Mouse (Mus musculus) midbrain, embryonic 11.5 days (tissue): ENCODE measurements around the gene Bpgm. TPM values are rescaled to one million over a fixed set of nuclear protein-coding genes. Genes with fewer than 3 reads are reported as not detected.

Experiments used
- ATAC-seq: fragments of 200-750 bp; cut with Nextera tagmentation; 2 replicates; pipeline ENCODE4 v1.8.0; 2017; ENCODE audit warnings: moderate TSS enrichment, moderate library complexity; ENCODE audit not compliant: low FRiP score
- DNase-seq: peaks from one replicate; pipeline ENCODE4 v3.0.0; 2015; ENCODE audit warnings: low spot score; ENCODE audit errors: missing footprints
- H3K27ac ChIP-seq: fragments of 300-500 bp; sonication (generic); 2 replicates; pipeline ENCODE4 v1.5.1; 2014; ENCODE audit warnings: low read depth, low read length
- H3K27me3 ChIP-seq: fragments of 300-500 bp; sonication (generic); 2 replicates; pipeline ENCODE4 v1.6.1; 2014; ENCODE audit warnings: mild to moderate bottlenecking, low read length, moderate library complexity, mixed read lengths; ENCODE audit not compliant: control insufficient read depth, insufficient read depth
- H3K36me3 ChIP-seq: fragments of 300-500 bp; sonication (generic); 2 replicates; pipeline ENCODE4 v1.6.1; 2014; ENCODE audit warnings: mild to moderate bottlenecking, low read length, moderate library complexity, mixed read lengths; ENCODE audit not compliant: control insufficient read depth, insufficient read depth
- H3K4me1 ChIP-seq: fragments of 300-500 bp; sonication (generic); 2 replicates; pipeline ENCODE4 v1.6.1; 2014; ENCODE audit warnings: low read length; ENCODE audit not compliant: control insufficient read depth, insufficient read depth
- H3K4me2 ChIP-seq: fragments of 300-500 bp; sonication (generic); 2 replicates; pipeline ENCODE4 v1.6.1; 2014; ENCODE audit warnings: mild to moderate bottlenecking, moderate library complexity
- H3K4me3 ChIP-seq: fragments of 300-500 bp; sonication (generic); 2 replicates; pipeline ENCODE4 v1.5.1; 2014; ENCODE audit warnings: low read depth, low read length
- H3K9ac ChIP-seq: fragments of 300-500 bp; sonication (generic); 2 replicates; pipeline ENCODE4 v1.6.1; 2014; ENCODE audit warnings: low read length
- H3K9me3 ChIP-seq: fragments of 300-500 bp; sonication (generic); 2 replicates; pipeline ENCODE4 v1.6.1; 2016; ENCODE audit warnings: low read length; ENCODE audit not compliant: control insufficient read depth
- WGBS: fragments of 180-500 bp; shearing (Covaris S2); extraction: QIAGEN DNeasy Blood & Tissue Kit; methylation state at CpG from one replicate; pipeline ENCODE4 v1.1.7; 2014; 5-methylcytosine and 5-hydroxymethylcytosine counted together
- polyA plus RNA-seq: library from polyadenylated mRNA; unstranded; fragments of >200 nt; fragmentation: Nextera tagmentation; extraction: Ambion mirVana; gene quantifications from 2 replicates; pipeline ENCODE4 v1.2.1, GENCODE M21; 2014

Bpgm gene
- polyA plus RNA-seq, 1 experiment from 2014 or later: 64.1 TPM

DNA sequence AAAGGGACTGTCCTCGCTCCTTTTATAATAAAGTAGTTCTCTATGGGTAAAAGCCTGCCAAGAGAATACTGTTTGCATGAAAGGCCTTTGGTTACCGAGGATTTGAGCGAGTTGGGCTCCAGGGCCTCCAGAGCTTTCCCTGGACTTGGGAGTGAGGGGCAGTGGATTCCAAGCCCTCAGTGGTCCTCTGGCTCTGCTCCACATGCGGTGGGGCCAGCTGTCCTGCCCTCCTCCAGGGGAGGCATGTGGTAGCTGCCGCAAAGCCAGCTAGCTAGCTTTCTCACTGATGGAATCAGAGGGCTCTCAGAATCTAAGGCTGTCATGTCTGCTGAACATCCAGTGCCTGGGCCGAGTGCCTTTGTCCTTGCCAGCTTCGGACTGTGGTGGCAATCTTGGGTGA, 26.3 kb downstream of the Bpgm start:
- ATAC-seq (no peak), DNase-seq (no peak)
- H3K9ac ChIP-seq: no peak overlapping the region
- H3K27me3 ChIP-seq: no peaks in the 10 kb centered on the region
- H3K4me2 ChIP-seq: no peak overlapping the region
- H3K4me1 ChIP-seq: no peaks in the 10 kb centered on the region
- no peak overlapping the region for H3K27ac ChIP-seq
- no peaks in the 10 kb centered on the region for H3K36me3 ChIP-seq
- WGBS: 85% methylated on average over 7 of the region's 7 CpGs
- H3K4me3 ChIP-seq: no peak overlapping the region
- no peaks in the 10 kb centered on the region for H3K9me3 ChIP-seq

DNA sequence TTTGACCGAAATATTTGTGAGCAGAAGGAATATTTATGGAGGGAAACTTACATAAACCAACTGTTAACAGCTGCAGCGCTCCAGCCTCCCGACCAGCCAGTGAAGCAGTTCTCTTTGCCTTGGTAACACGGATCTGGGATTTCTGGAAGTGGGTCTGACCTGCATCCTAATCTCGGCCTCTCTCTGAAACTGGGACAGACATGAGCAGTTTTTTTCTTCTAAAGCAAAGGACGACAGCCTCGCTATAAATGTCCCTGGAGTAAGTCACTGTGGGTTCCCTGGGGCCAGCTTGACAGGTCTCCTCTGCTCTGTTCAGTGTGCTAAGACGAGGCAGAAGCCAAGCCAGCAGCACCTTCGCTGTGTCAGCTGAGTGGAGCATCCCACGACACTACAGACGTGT, 29.9 kb downstream of the Bpgm start:
- Histone ChIP-seq H3K4me2 (no peak overlapping the region), H3K36me3 (no peaks in the 10 kb centered on the region), H3K4me3 (no peak overlapping the region), H3K27me3 (no peaks in the 10 kb centered on the region), H3K9ac (no peak overlapping the region), H3K4me1 (no peaks in the 10 kb centered on the region), H3K9me3 (no peaks in the 10 kb centered on the region), H3K27ac (no peak overlapping the region)
- DNase-seq (no peak), ATAC-seq (no peak)
- WGBS: 83% methylated on average over 11 of the region's 11 CpGs

DNA sequence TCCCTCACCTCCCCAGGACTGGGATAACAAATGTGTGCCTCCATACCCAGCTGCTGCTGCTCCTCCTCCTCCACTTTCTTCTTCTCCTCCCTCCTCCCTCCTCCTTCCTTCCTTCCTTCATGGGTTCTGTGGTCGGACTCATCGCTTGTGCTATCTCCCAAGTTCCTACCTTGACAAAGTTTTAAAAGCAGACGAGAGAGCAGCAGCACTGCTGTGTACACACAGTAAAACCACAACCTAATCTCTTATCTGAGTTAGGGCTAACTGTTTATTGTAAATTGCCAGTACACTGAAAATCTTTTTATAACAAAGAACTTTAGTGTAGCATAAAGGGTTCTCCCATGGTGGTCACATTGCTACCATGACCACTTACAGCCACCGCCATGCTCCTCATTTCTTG, 31.6 kb downstream of the Bpgm start:
- Histone ChIP-seq H3K4me3 (no peak overlapping the region), H3K9ac (no peak overlapping the region), H3K9me3 (no peaks in the 10 kb centered on the region), H3K27me3 (no peaks in the 10 kb centered on the region), H3K27ac (no peak overlapping the region), H3K36me3 (no peaks in the 10 kb centered on the region), H3K4me2 (no peak overlapping the region), H3K4me1 (no peaks in the 10 kb centered on the region)
- WGBS: 94% methylated on average over 4 of the region's 4 CpGs
- ATAC-seq (no peak), DNase-seq (no peak)

DNA sequence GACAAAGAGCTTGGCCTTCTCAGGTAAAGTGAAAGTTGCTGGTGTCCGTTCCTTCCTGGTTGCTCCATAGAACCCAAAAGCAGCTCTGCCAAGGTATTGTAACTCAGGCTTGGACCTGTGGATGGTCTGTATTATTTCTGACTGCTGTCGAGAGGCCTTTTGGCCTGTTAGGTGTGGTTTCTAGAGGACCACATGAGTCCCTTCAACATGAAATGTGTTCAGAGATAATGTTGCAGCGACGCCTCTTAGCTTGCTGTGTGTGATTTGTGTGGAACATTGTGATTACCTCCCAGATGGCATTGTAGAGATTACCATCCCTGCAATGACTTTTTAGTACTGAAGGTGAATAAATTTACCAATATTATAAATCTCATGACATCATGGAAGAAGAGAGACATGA, 32.0 kb downstream of the Bpgm start:
- H3K9ac ChIP-seq: no peak overlapping the region
- ATAC-seq: no peak
- H3K4me1 ChIP-seq: no peaks in the 10 kb centered on the region
- no peaks in the 10 kb centered on the region for H3K27me3 ChIP-seq
- no peak for DNase-seq
- H3K4me2 ChIP-seq: no peak overlapping the region
- H3K36me3 ChIP-seq: no peaks in the 10 kb centered on the region
- H3K27ac ChIP-seq: no peak overlapping the region
- no peak overlapping the region for H3K4me3 ChIP-seq
- no peaks in the 10 kb centered on the region for H3K9me3 ChIP-seq
- WGBS: 93% methylated on average over 4 of the region's 4 CpGs

DNA sequence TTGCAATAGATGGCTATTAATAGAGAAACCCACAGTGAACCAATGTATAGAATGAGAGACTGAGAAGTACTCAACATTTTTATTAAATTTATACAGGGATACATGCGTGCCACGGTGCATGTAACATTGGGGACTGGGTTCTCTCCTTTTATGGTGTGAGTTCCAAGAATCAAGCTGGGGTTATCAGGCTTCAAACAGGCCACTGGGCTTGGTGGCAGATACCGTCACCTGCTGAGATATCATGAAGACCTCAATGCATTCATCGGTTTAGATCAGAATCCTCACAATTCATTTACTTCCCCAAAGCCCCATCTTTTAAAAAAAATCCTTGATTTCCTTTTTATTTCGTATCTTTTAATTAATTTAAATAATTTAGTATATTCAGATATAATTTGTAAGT, 34.3 kb downstream of the Bpgm start:
- no peaks in the 10 kb centered on the region for H3K4me1 ChIP-seq
- no peak overlapping the region for H3K4me3 ChIP-seq
- no peaks in the 10 kb centered on the region for H3K27me3 ChIP-seq
- no peak overlapping the region for H3K4me2 ChIP-seq
- no peak for ATAC-seq
- H3K27ac ChIP-seq: no peak overlapping the region
- no peak for DNase-seq
- H3K9me3 ChIP-seq: no peaks in the 10 kb centered on the region
- H3K9ac ChIP-seq: no peak overlapping the region
- H3K36me3 ChIP-seq: no peaks in the 10 kb centered on the region
- 94% methylated on average over 5 of the region's 5 CpGs for WGBS

DNA sequence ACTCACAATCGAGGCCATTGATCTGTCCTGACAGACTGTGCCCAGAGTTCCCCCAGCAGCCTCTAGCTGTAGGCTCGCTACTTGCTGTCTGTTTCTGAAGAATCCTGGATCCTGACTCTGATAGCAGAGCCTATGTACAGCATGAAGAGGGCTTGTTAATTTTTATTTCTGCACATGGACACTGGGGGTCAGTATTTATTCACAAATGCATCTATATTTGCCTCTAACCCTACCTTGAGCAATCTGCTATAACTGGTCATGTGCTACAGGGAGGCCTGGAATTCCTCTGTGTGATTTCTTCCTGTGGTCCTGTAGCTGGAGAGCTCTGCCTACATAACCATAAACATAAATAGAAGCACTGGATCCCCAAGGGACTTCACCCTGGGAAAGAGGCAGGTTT, 35.4 kb downstream of the Bpgm start:
- peak; percentile 85 for DNase-seq

DNA sequence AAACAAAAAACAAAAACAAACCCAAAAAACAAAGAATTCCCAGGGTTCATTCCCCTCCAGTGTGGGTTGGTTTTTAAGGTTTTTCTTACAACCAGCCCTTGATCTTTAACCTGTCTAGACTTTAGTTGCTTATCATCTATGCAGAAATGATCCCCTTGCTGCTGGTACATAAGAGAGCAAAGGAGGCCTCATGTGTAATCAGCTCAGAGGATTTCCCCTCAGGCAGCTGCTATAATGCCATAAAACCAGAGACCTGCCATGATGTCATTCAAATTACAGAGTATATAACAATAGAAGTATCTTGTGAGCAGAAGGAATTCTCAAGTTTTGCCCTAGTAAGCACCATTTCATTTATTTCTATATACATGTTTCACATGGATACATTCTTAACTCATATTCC, 36.7 kb downstream of the Bpgm start:
- Histone ChIP-seq H3K9me3 (no peaks in the 10 kb centered on the region), H3K9ac (no peak overlapping the region), H3K27ac (no peak overlapping the region), H3K4me2 (no peak overlapping the region), H3K4me1 (no peaks in the 10 kb centered on the region), H3K36me3 (no peaks in the 10 kb centered on the region), H3K27me3 (no peaks in the 10 kb centered on the region), H3K4me3 (no peak overlapping the region)
- ATAC-seq (no peak), DNase-seq (no peak)

More for the DNA sequence above, 35.4 kb downstream of the Bpgm start:
- no peaks in the 10 kb centered on the region for H3K4me1 ChIP-seq
- no peaks in the 10 kb centered on the region for H3K27me3 ChIP-seq
- no peak overlapping the region for H3K4me3 ChIP-seq
- H3K9me3 ChIP-seq: no peaks in the 10 kb centered on the region
- WGBS: 63% methylated on average over 2 of the region's 2 CpGs
- no peak overlapping the region for H3K27ac ChIP-seq
- no peaks in the 10 kb centered on the region for H3K36me3 ChIP-seq
- ATAC-seq: peak; percentile 46; the same call in 1 of the 2 replicates
- no peak overlapping the region for H3K4me2 ChIP-seq
- H3K9ac ChIP-seq: no peak overlapping the region

DNA sequence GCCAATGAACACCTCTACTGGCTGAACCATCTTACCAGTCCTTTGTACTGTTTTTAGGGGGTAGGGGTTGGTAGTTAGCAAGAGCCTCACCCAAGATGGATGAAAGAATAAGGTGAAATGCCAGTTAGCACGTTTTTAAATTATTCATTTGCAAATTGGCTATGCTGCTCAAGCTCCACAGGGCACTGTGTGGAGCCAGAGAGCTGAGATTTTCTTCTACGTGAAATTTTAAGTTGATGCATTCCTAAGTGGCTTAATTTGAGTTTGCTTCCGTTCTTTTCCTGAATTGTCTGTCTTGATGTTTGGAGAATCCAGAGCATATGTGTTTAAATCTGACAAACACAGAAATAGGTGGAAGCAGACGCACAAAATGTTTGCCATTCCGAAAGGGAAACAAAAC, 38.6 kb downstream of the Bpgm start:
- Histone ChIP-seq H3K9ac (no peak overlapping the region), H3K4me2 (no peak overlapping the region), H3K4me3 (no peak overlapping the region), H3K9me3 (no peaks in the 10 kb centered on the region), H3K27ac (no peak overlapping the region), H3K4me1 (no peaks in the 10 kb centered on the region), H3K27me3 (no peaks in the 10 kb centered on the region), H3K36me3 (no peaks in the 10 kb centered on the region)
- WGBS: 59% methylated on average over 5 of the region's 5 CpGs
- ATAC-seq (no peak), DNase-seq (no peak)

DNA sequence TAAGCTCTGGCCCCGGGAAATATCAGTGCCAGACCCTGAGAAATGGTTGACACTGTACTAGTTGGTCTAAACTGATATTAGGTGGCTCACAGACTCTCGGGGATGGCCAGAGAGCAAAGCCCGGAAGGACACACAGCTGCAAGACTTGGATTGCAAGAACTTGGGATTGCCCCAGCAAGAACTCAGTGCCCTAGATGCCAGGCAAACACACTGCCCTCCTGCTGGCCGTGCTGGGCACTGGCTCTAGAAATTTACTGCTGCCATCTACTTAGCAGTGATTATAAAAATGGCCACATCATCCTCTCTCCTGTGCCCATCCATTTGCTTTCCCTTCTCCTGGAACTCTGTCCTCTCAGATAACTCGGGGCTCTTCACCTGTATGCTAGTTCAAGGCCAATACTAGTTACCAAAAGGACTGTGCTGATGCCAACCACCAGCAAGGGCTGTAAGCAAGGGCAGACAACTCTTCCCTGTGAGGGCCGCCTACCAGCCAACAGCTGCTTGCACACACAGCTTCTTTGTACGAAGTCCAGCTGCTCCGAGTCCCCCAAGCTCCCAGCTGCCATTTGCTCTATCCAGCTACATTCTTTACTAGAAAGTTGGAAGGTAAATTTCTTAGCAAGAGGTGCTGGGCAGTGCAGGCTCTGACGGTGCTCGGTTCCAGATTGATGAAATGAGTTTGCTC, 39.2 kb downstream of the Bpgm start:
- H3K27ac ChIP-seq: no peak overlapping the region

DNA sequence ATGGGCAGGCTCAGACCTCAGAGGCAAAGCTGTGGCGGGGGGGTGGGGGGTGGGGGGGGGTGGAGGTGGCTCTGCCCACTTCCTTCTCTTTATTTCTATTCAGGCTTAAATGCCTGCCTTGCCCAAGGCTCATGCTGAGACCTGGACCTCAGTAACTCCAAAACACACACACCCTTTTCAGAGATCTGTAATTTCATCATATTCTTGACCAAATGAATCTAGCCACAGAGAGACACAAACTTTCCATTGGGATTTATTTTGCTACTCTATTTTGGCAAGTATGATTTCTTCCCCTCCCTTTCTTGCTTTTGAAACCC, 39.7 kb downstream of the Bpgm start:
- ATAC-seq: no peak
- no peak overlapping the region for H3K4me2 ChIP-seq
- DNase-seq: no peak
- no peaks in the 10 kb centered on the region for H3K36me3 ChIP-seq
- no peaks in the 10 kb centered on the region for H3K4me1 ChIP-seq
- no peaks in the 10 kb centered on the region for H3K27me3 ChIP-seq
- H3K4me3 ChIP-seq: no peak overlapping the region
- no peak overlapping the region for H3K27ac ChIP-seq
- no peaks in the 10 kb centered on the region for H3K9me3 ChIP-seq
- H3K9ac ChIP-seq: no peak overlapping the region
- WGBS: 63% methylated on average over 1 of the region's 1 CpGs

More for the DNA sequence above, 39.2 kb downstream of the Bpgm start:
- H3K36me3 ChIP-seq: no peaks in the 10 kb centered on the region
- H3K27me3 ChIP-seq: no peaks in the 10 kb centered on the region
- H3K9ac ChIP-seq: no peak overlapping the region
- H3K9me3 ChIP-seq: no peaks in the 10 kb centered on the region
- ATAC-seq (no peak), DNase-seq (no peak)
- 82% methylated on average over 10 of the region's 10 CpGs for WGBS
- H3K4me3 ChIP-seq: no peak overlapping the region
- H3K4me2 ChIP-seq: no peak overlapping the region
- no peaks in the 10 kb centered on the region for H3K4me1 ChIP-seq
